10 mouse cellular contexts compared by ENCODE assay signal in the genomic region with DNA sequence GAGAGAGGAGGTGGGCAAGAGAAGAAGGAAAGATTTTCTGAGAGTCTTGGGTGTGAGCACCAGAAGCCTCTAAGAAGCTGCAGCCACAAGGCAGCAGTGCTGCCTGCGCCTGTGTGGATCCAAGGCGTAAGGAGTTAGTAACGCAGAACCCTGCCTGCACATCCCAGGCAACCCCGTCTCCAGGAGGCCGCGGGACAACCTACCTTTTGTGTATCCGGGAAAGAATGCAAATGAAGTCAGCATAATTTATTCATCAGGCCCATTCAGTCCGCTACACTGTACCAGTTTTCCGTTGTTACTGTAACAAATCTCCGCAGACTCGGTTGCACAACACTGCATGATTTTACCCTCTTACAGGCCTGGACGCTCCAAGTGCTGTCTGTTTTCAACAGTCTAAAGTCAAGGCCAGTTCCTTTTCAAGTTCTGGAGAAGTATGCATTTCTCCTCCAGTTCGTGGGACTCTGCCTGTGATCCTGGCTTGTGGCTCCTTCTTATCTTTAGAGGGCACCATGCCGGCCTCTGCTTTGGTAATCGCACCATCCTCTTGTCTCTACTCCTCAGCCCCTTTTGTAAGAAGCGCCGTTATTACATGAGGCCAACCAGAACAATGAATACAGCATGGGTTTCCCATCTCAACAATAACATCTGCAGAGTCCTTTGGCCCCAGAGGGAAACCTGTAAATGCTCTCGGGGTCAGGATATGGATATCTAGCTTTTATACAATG.
A peak's percentile ranks its signal among the peaks of the same experiment; 100 is the strongest.
DNase-seq lines count a peak whose midpoint lies in the region; ATAC-seq lines count a peak whose summit lies in the region.
"Had no signal": no experiment of that assay in that cellular context is flagged by ENCODE, and none has a peak within 500 bp of the region (broad histone marks: within the 10 kb centered on the region; RNA-seq: fewer than 3 reads in every experiment).

No protein-coding gene starts in this region.

- no peaks in the 10 kb centered on the region for H3K27me3 ChIP-seq in heart, embryonic 15.5 days
- no peaks in the 10 kb centered on the region for H3K27me3 ChIP-seq in embryonic facial prominence, embryonic 12.5 days
- H3K27me3 ChIP-seq in neural tube, embryonic 15.5 days (replicated peaks): no peaks in the 10 kb centered on the region
- H3K27me3 ChIP-seq: CH12.LX; megakaryocyte, embryonic 14.5 days had no signal

- DNase-seq in heart, postnatal 4 days: no peak
- DNase-seq in liver: peak; percentile 57
- DNase-seq in layer of hippocampus, adult 18-20 months (ENCODE audit: low spot score in 2 of 2): no peak
- no peak for DNase-seq in natural killer cell, adult 2 months (ENCODE audit: low spot score in 2 of 2)
- no peak for DNase-seq in kidney, adult 18-20 months

- no peak for ATAC-seq in heart, embryonic 15.5 days (replicated peaks; ENCODE audit: insufficient number of reproducible peaks, insufficient read depth, low FRiP score, low read depth)
- peak; percentile 50; the same call in 1 of the 2 replicates for ATAC-seq in embryonic facial prominence, embryonic 12.5 days (ENCODE audit: insufficient number of reproducible peaks, insufficient read depth, low FRiP score, low TSS enrichment)
- ATAC-seq in neural tube, embryonic 15.5 days (ENCODE audit: low FRiP score): peak; percentile 77

- H3K9ac ChIP-seq in heart, embryonic 15.5 days: no peak overlapping the region
- H3K9ac ChIP-seq in embryonic facial prominence, embryonic 12.5 days: no peak overlapping the region
- H3K9ac ChIP-seq in neural tube, embryonic 15.5 days (replicated peaks): no peak overlapping the region

- no peak overlapping the region; the same call in 1 of the 2 replicates for H3K4me2 ChIP-seq in heart, embryonic 15.5 days
- no peak overlapping the region; the same call in 1 of the 2 replicates for H3K4me2 ChIP-seq in embryonic facial prominence, embryonic 12.5 days (replicated peaks)
- peak overlapping the region; percentile 11; the same call in 1 of the 2 replicates for H3K4me2 ChIP-seq in neural tube, embryonic 15.5 days

- no peaks in the 10 kb centered on the region for H3K36me3 ChIP-seq in heart, embryonic 15.5 days
- no peaks in the 10 kb centered on the region for H3K36me3 ChIP-seq in embryonic facial prominence, embryonic 12.5 days
- no peaks in the 10 kb centered on the region for H3K36me3 ChIP-seq in neural tube, embryonic 15.5 days

- H3K27ac ChIP-seq in heart, embryonic 15.5 days: peak overlapping the region; percentile 49
- H3K27ac ChIP-seq in embryonic facial prominence, embryonic 12.5 days: peak overlapping the region; percentile 73
- H3K27ac ChIP-seq in neural tube, embryonic 15.5 days (replicated peaks): peak overlapping the region; percentile 70

- WGBS in heart, embryonic 15.5 days: 43% methylated on average over 18 of the region's 18 CpGs
- WGBS in embryonic facial prominence, embryonic 12.5 days: 30% methylated on average over 18 of the region's 18 CpGs
- WGBS in neural tube, embryonic 15.5 days: 29% methylated on average over 18 of the region's 18 CpGs

- no peaks in the 10 kb centered on the region for H3K9me3 ChIP-seq in heart, embryonic 15.5 days (replicated peaks)
- no peaks in the 10 kb centered on the region for H3K9me3 ChIP-seq in embryonic facial prominence, embryonic 12.5 days
- H3K9me3 ChIP-seq in neural tube, embryonic 15.5 days (replicated peaks): no peaks in the 10 kb centered on the region

- no peak overlapping the region for H3K4me3 ChIP-seq in heart, embryonic 15.5 days
- no peak overlapping the region for H3K4me3 ChIP-seq in embryonic facial prominence, embryonic 12.5 days
- no peak overlapping the region for H3K4me3 ChIP-seq in neural tube, embryonic 15.5 days (replicated peaks)
- H3K4me3 ChIP-seq: megakaryocyte, embryonic 14.5 days had no signal

- peaks cover 4% of the 10 kb centered on the region; the same call in 1 of the 2 replicates for H3K4me1 ChIP-seq in heart, embryonic 15.5 days (replicated peaks)
- peaks cover 11% of the 10 kb centered on the region for H3K4me1 ChIP-seq in embryonic facial prominence, embryonic 12.5 days
- peaks cover 19% of the 10 kb centered on the region; the same call in 1 of the 2 replicates for H3K4me1 ChIP-seq in neural tube, embryonic 15.5 days
- H3K4me1 ChIP-seq: megakaryocyte, embryonic 14.5 days had no signal
